Mouse (Mus musculus) kidney, adult 2 months (tissue): ENCODE data around the gene Herc1.

Experiments
- CTCF ChIP-seq: fragments of 200-500 bp; conservative IDR thresholded peaks from 2 replicates; pipeline ENCODE4 v1.5.1; 2011; ENCODE audit warnings: low read depth, mild to moderate bottlenecking, control low read depth, low read length, moderate library complexity, mixed read lengths; ENCODE audit not compliant: insufficient read depth, insufficient read length
- POLR2A ChIP-seq: fragments of 200-500 bp; IDR thresholded peaks from one replicate; pipeline ENCODE4 v1.6.1; 2011; ENCODE audit warnings: low read depth, low read length, control low read depth

- TF ChIP-seq CTCF (no peak), POLR2A (no peak)
Measured at GRCm38 (mm10) chr9:66308741-66309140, 41.5 kb upstream of the Herc1 start.
